Mouse (Mus musculus) gastrocnemius, adult 2 months (tissue): ENCODE results near the gene Skor1. TPM values are rescaled to one million over a fixed set of nuclear protein-coding genes. Genes with fewer than 3 reads are reported as not detected.
A peak's percentile ranks its signal among the peaks of the same experiment; 100 is the strongest.

Experiments
- DNase-seq: peaks from one replicate; pipeline ENCODE4 v3.0.0; 2022
- H3K27ac ChIP-seq: fragments of 200-600 bp; 2 replicates; pipeline ENCODE4 v1.8.1; 2022; ENCODE audit warnings: mild to moderate bottlenecking
- H3K4me3 ChIP-seq: fragments of 200-600 bp; 2 replicates; pipeline ENCODE4 v1.8.1; 2022; ENCODE audit warnings: mild to moderate bottlenecking, moderate library complexity
- CTCF ChIP-seq: fragments of 200-600 bp; IDR thresholded peaks from 2 replicates; pipeline ENCODE4 v1.8.1; 2022; ENCODE audit warnings: antibody characterized with exemption, mild to moderate bottlenecking, moderate library complexity
- intact Hi-C: fragments of 180-260 bp; cut with DNase I; formaldehyde crosslinking; loops from one replicate; pipeline ENCODE4 v1.15.1; 2025
- long read RNA-seq, 2 experiments: library from polyadenylated mRNA; stranded (forward); transcript quantifications; one replicate each; pipeline ENCODE4 v2.0.0; 2021
- total RNA-seq, 2 experiments: library from RNA; stranded (reverse); gene quantifications; 2 replicates each; pipeline ENCODE4 v1.2.3; 2021

Gene Skor1
- total RNA-seq = under 1 TPM in 1 of 2 experiments, not detected in 1; 0.10 TPM
- long read RNA-seq, experiment 1 = 0 reads
- long read RNA-seq, experiment 2 = 0 reads

DNA sequence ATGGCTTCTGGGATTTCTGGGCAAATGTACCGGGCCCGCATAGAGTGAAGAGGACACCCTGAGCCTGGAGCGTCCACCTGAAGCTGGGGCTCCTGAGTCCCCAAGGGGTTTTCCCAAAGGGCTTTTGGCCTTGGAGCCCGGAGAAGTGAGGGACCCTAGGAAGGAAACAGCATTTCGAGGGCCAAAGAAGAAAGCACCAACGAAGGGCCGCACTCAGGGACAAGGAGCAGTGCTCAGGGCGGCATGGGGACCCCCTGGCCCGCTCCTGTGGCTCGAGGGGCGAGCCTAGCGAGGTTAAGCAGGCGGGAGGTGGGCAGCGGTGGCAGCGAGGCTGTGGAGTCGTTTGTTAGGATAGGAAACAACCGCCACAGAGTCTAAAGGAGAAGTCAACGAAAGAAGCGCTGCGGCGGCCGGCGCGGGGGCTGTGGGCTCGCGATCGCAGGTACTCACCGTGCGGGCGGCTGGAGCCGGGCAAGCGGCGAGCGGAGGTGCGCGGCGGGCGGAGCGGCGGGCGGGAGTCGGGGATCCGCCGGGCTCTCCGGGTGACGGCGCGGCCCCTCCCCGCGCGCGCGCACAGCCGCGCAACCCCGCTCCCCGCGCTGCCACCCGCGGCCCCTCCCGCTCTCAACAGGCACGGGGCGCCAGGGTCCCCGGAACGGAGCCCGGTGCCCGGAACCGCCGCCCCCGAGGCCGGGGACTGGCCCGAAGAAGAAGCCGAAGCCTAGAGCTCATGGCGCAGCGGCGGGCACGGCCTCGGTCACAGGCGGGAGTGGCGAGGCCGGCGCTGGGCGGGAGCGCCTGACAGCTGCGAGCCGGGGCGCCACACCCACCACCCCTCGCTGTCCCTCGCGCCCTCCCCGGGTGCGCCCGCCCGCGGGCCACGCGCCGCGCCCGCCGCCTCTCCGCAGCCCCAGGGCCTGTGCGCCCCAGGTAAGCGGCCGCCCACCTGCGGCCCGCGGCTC, at the start of gene Skor1:
Gene Skor1, minus strand, starts transcription at position 552 of the 962 bp plus-strand sequence.
- no peak for DNase-seq
- TF ChIP-seq CTCF = no peak
- H3K4me3 ChIP-seq = peak within 1 kb of the TSS; percentile 67
- no peak within 1 kb of the TSS for H3K27ac ChIP-seq
- intact Hi-C loops = no loop called here

DNA sequence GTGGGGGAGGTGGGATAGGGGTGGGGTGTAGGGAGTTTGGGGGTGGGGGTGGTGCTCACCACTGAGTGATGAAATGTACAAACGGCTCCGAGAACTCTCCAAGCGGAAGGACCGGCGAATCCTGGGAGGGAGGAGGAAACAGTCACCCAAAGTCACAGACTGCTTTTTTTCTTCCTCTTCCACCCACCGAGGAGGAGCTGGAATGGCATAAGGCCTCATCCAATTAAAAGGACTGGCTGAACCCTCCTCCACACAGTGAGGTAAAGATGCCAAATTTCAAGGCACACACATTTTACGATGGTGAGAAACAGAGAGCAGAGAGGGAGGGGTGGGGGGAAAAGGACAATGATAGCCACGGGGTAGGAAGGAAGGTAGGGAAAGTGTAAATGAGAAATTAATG, 48.5 kb upstream of the Skor1 start:
- Histone ChIP-seq H3K27ac (no peak overlapping the region), H3K4me3 (no peak overlapping the region)
- intact Hi-C loops = no loop called here
- DNase-seq = no peak
- no peak for TF ChIP-seq CTCF

DNA sequence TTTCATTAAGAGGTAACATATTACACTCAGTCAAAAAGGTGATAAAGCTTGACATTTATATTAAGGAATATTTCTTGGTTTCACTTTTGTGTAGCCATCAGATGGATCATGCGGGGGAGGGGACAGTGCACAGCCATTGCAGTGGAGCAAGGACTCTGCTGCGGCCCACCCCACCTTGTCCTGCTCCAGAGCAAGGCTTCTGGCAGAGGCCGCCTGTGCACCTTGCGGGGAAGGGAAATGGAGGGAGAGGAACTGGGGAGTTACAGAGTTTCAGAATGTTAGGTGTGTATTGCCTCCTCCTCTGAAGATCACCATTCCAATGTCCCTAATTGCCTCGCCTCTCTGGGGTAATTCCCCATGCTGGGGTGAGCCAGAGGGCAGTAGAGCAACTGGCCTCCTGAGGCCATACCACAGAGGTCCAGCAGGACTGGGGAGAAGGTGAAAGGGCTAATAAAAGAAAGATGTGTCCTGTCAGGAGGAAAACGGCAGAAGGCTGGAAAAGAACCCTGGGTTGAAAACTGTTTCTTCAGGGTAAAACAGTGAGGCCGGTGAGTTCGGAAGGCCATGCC, 47.4 kb upstream of the Skor1 start:
- no peak for TF ChIP-seq CTCF
- intact Hi-C loops = no loop called here
- no peak overlapping the region for H3K4me3 ChIP-seq
- no peak overlapping the region for H3K27ac ChIP-seq
- no peak for DNase-seq

DNA sequence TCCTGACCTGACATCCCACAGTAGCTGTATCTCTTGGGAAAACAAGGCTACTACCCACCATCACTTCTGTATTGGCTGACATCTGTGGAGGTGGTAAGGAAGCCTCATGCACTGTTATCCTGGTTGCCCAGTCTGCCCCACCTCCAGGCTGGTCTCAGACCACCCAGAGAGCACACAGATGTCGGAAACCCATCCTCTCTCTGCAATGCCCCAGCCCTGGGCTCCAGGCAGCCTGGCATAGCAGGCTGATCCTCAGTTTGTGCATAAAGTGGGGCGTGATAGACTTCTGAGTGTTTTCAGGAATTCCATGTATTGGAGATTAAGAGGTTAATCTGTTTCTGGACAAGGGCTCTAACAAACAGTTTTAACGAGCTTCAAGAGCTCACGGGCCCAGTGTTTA, 46.8 kb upstream of the Skor1 start:
- intact Hi-C loops = no loop called here
- no peak overlapping the region for H3K27ac ChIP-seq
- no peak for DNase-seq
- no peak overlapping the region for H3K4me3 ChIP-seq
- no peak for TF ChIP-seq CTCF

DNA sequence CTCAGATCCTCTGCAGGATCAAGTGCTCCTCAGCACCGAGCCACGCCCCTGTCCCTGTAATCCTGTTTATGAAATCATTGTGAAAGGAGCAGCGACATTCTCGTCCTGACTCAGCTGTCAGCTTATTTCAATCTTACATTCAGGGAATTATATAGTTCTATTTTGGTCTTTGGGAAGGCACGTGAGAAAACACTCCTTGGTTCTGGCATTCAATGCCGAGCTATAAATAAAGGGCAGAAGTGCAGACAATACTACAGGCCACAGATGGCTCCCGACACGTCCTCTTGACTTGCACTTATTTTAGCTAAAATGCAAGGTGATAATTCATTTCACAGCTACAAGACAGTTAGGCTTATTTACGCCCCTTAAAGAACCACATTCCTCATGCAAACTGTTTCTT, 46.0 kb upstream of the Skor1 start:
- no peak for TF ChIP-seq CTCF
- DNase-seq = no peak
- Histone ChIP-seq H3K4me3 (no peak overlapping the region), H3K27ac (no peak overlapping the region)
- intact Hi-C loops = no loop called here

DNA sequence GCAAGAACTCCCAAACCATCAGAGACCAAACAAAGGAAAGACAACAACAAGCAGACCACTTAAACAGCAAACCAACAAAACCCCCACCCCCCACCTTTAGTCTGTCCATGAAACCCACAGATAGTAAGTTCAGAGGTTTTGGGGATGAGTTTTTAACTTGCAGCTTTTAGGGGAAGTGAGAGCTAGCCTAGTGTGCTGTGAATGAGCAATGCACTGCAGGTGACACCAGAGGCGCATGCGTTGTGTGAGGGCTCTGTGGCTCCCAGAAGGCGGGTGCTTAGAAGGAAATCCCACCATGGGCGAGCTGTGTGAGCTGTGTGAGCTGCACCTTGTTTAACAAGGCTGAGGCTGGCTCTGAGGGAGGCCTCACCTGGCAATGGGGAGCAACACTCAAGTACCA, 44.0 kb upstream of the Skor1 start:
- intact Hi-C loops = no loop called here
- Histone ChIP-seq H3K27ac (no peak overlapping the region), H3K4me3 (no peak overlapping the region)
- no peak for DNase-seq
- TF ChIP-seq CTCF = no peak

DNA sequence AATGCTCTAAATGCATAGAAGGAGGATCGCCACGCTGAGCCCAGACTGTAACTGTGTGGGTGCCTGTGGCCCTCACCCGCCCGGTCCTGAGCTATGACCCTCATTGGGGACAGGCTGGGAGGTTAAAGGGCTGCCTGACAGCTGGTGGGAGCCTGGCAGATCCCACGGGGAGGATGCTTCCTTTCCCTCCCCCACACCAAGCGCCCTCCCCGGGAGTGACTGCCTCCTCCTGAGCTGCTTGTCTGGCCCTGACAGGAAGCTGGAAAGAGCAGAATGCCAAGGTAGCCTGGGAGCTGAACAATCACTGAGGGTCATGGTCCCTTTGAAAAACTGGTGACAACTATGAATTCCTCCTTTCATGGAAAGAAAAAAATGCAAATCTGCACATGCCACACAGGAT, 38.5 kb upstream of the Skor1 start:
- DNase-seq = no peak
- intact Hi-C loops = no loop called here
- no peak for TF ChIP-seq CTCF
- Histone ChIP-seq H3K27ac (no peak overlapping the region), H3K4me3 (no peak overlapping the region)

DNA sequence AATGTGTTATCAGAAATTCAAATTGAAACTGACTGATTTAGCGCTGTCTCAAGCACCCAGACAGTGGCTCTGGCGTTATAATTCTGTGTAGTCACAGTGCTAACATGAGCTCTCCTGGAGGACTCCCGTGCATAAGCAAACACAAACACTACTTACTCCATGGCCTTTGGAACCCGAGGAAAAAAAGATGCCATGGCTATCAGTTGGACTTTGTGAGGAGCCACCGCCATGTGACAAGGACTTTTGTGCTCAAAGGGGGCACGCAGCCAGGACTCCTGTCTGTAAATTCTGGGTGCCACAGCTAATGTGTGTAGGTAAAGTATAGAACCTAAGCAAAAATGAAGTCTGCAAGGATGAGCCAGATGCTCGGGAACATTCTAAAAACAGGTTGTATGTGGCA, 36.5 kb upstream of the Skor1 start:
- no peak for DNase-seq
- H3K4me3 ChIP-seq = no peak overlapping the region
- TF ChIP-seq CTCF = no peak
- intact Hi-C loops = no loop called here
- no peak overlapping the region for H3K27ac ChIP-seq

DNA sequence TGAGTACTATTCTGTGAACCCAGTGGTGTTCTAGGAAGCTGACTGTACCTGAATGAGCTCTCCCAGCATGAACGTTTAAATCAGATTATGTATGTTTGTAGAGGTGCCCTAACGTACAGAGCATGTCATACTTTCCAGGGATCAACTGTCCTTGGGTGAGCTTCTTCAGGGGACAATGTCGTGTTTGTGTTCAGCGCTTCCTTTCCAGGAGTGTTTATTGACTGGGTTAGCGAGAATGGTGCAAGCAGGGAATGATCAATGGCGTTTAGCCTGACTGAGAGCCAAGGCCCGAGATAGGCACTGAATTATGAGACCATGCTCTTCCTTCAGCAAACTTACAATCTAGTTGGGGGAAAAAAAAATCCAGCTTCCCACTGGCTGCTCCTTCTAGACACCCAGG, 35.1 kb upstream of the Skor1 start:
- no peak for DNase-seq
- no peak for TF ChIP-seq CTCF
- Histone ChIP-seq H3K27ac (no peak overlapping the region), H3K4me3 (no peak overlapping the region)
- intact Hi-C loops = no loop called here

DNA sequence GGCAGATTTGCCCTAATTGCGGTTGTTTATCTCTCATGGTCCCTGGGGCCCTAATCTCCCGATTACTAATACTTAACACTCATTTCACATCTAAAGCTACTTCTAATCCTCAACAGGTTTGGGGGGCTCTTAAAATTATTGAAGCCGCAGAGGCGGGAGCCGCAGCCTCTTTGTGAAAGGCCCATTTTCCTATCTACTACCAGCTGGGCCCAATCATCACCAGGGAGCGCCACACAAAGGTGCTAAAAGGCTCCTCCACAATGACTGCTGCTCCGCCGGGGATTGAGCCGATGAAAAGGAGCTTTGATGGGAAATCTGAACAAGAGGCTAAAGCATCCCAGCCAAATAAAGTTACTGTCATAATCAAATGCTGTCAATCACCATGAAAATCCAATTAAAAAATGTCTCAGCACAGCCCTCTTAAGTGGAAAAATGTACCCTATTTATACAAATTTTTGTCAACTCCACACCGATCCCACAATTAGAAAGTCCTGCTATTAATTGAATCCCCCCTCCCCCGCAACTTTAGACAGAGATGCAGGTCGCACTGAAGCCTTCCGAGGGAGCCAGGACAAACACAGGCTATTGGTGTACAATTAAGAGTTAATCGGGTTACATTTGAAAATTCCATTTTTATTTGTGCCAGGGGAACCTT, 33.7 kb upstream of the Skor1 start:
- DNase-seq = no peak
- Histone ChIP-seq H3K27ac (no peak overlapping the region), H3K4me3 (no peak overlapping the region)
- intact Hi-C loops = no loop called here
- no peak for TF ChIP-seq CTCF

DNA sequence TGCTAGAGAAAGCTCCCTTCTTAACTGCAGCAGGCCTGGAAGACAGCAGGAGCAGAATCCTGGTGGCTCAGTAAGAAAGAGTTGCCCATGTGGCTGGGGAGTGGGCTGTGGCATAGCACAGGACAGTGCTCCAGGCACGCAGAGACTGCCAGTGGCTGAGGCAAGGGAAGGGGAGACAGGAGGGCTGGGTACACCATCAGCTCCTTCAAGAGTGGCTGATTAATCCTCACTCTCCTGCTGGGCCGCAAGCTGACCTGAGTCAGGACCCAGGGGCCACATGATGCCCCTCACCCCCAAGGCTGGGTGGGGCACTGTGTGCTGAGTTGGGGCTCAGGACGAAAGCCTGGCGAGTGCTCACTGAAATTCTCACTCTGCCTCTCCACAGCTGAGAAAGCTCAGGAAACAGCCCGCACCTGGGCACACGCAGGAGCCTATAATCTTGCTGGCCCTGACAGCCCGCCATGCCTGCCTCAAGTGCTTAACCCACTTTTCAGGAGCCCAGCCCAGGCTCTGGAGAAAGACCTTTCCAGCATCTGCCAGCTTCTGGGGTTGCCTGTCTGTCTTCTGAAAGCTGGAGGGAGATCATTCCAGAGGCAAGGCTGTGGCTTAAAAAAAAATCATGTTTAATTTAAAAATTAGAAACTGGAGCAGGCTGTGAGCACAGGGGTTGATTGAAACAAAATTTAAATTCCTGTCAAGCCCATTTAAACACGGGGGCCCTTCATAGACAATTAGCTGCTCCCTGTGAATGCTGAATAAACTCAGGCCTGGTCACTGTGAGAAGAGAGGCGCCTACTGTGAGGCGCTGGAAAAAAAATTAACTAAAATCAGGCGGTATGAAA, 32.8 kb upstream of the Skor1 start:
- Histone ChIP-seq H3K27ac (no peak overlapping the region), H3K4me3 (no peak overlapping the region)
- intact Hi-C loops = no loop called here
- no peak for DNase-seq
- no peak for TF ChIP-seq CTCF

DNA sequence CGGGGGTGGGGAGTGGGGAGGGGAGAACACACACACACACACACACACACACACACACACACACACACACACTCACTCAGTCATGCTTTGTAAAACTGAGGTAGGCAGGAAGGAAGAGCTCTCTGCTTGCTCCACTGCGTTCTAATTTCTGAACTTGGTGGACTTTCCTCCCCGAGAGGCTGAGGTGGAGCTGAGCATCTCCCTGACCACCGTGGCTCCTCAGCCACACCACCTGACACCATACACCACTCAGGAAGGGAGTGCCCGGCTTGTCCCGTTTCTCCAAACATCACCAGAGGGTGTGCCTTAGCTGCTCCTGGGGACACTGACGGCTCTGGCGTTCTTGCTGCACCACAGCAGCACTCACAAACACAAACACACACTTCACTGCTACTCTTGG, 29.5 kb upstream of the Skor1 start:
- intact Hi-C loops = no loop called here
- TF ChIP-seq CTCF = no peak
- no peak for DNase-seq
- Histone ChIP-seq H3K27ac (no peak overlapping the region), H3K4me3 (no peak overlapping the region)
